Mouse (Mus musculus) liver, adult 2 months (tissue): ENCODE results near the gene Atp9a. TPM values are rescaled to one million over a fixed set of nuclear protein-coding genes. Genes with fewer than 3 reads are reported as not detected.

Source experiments
- DNase-seq: peaks from one replicate; pipeline ENCODE4 v3.0.0-alpha.2; 2011; ENCODE audit warnings: low read depth, low spot score; ENCODE audit errors: extremely low read depth
- H3K27ac ChIP-seq: fragments of 200-500 bp; replicated peaks from 2 replicates; pipeline ENCODE4 v1.5.1; 2012; ENCODE audit warnings: low read depth, mild to moderate bottlenecking, control low read depth, inconsistent platforms, low read length; ENCODE audit not compliant: insufficient read depth
- H3K27me3 ChIP-seq: fragments of 200-500 bp; 2 replicates; pipeline ENCODE4 v1.6.1; 2012; ENCODE audit warnings: mild to moderate bottlenecking, moderate library complexity, low read length, inconsistent platforms; ENCODE audit not compliant: control insufficient read depth, insufficient read depth
- H3K36me3 ChIP-seq: fragments of 200-500 bp; 2 replicates; pipeline ENCODE4 v1.6.1; 2012; ENCODE audit warnings: low read length, inconsistent platforms; ENCODE audit not compliant: control insufficient read depth, insufficient read depth
- H3K4me1 ChIP-seq: fragments of 200-500 bp; 2 replicates; pipeline ENCODE4 v1.6.1; 2011; ENCODE audit warnings: low read length; ENCODE audit not compliant: control insufficient read depth, insufficient read depth
- H3K4me3 ChIP-seq: fragments of 200-500 bp; 2 replicates; pipeline ENCODE4 v1.5.1; 2011; ENCODE audit warnings: low read depth, mild to moderate bottlenecking, control low read depth, low read length, moderate library complexity; ENCODE audit not compliant: insufficient read depth
- H3K79me2 ChIP-seq: fragments of 200-500 bp; 2 replicates; pipeline ENCODE4 v1.6.1; 2012; ENCODE audit warnings: inconsistent platforms, mild to moderate bottlenecking, low read length, moderate library complexity; ENCODE audit not compliant: control insufficient read depth, insufficient read depth
- H3K9ac ChIP-seq: fragments of 200-500 bp; 2 replicates; pipeline ENCODE4 v1.6.1; 2012; ENCODE audit warnings: low read depth, mild to moderate bottlenecking, control low read depth, inconsistent platforms, low read length
- CTCF ChIP-seq: fragments of 200-500 bp; IDR thresholded peaks from 2 replicates; pipeline ENCODE4 v1.5.1; 2011; ENCODE audit warnings: low read depth, low read length, control low read depth
- POLR2A ChIP-seq: fragments of 200-500 bp; IDR thresholded peaks from 2 replicates; pipeline ENCODE4 v1.6.1; 2011; ENCODE audit warnings: low read length, control low read depth; ENCODE audit not compliant: insufficient read depth; ENCODE audit errors: extremely low read depth
- WGBS: fragments of 180-500 bp; shearing (Covaris S2); methylation state at CpG from one replicate; pipeline ENCODE4 v1.1.7; 2018; 5-methylcytosine and 5-hydroxymethylcytosine counted together
- polyA plus RNA-seq: library from polyadenylated mRNA; depleted of rRNA; stranded (reverse); fragments of >200 nt; gene quantifications from 2 replicates; pipeline ENCODE4 v1.2.3, GENCODE M21; 2012
- total RNA-seq: library from RNA; depleted of rRNA; stranded (reverse); fragments of >200 nt; gene quantifications from 2 replicates; pipeline ENCODE4 v1.2.3, GENCODE M21; 2014

The Atp9a gene
- total and polyA plus RNA-seq, 2 experiments, result 33.7 to 49.3 TPM

DNA sequence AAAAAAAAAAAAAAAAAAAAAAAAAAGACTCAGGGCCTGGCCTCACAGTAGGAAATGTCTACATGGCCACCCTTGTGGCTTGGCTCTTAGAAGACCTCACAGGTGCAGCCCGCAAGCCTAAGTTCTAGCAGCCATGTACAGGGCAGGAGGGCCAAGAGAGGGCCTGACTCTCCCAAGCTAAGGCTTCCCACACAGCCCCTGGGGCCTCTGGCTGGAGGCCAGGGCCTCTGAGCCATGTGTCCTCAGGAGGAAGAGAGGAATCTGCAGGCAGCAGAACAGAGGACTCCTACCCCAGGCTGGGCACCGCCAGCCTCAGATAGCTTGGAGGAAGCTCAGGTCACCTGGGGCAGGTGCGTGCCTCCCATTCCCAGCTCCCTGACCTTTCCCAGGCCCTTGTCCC, 127.0 kb downstream of the Atp9a start:
- H3K4me1 ChIP-seq, result no peaks in the 10 kb centered on the region
- H3K4me3 ChIP-seq, result no peak overlapping the region
- no peaks in the 10 kb centered on the region for H3K27me3 ChIP-seq
- H3K36me3 ChIP-seq, result no peaks in the 10 kb centered on the region
- no peak for DNase-seq
- TF ChIP-seq CTCF (no peak), POLR2A (no peak)
- H3K27ac ChIP-seq, result no peak overlapping the region
- no peak overlapping the region for H3K9ac ChIP-seq
- 92% methylated on average over 3 of the region's 3 CpGs for WGBS
- no peaks in the 10 kb centered on the region for H3K79me2 ChIP-seq

GRCm38 (mm10) chr2:168614170-168614872, 127.9 kb downstream of the Atp9a start:
- Histone ChIP-seq H3K4me1 (peaks cover 2% of the 10 kb centered on the region; the same call in 1 of the 2 replicates), H3K79me2 (no peaks in the 10 kb centered on the region), H3K36me3 (no peaks in the 10 kb centered on the region), H3K27me3 (no peaks in the 10 kb centered on the region), H3K27ac (no peak overlapping the region), H3K9ac (no peak overlapping the region), H3K4me3 (no peak overlapping the region)
- no peak for DNase-seq
- no peak for TF ChIP-seq CTCF
- TF ChIP-seq POLR2A, result no peak
- 80% methylated on average over 18 of the region's 18 CpGs for WGBS

DNA sequence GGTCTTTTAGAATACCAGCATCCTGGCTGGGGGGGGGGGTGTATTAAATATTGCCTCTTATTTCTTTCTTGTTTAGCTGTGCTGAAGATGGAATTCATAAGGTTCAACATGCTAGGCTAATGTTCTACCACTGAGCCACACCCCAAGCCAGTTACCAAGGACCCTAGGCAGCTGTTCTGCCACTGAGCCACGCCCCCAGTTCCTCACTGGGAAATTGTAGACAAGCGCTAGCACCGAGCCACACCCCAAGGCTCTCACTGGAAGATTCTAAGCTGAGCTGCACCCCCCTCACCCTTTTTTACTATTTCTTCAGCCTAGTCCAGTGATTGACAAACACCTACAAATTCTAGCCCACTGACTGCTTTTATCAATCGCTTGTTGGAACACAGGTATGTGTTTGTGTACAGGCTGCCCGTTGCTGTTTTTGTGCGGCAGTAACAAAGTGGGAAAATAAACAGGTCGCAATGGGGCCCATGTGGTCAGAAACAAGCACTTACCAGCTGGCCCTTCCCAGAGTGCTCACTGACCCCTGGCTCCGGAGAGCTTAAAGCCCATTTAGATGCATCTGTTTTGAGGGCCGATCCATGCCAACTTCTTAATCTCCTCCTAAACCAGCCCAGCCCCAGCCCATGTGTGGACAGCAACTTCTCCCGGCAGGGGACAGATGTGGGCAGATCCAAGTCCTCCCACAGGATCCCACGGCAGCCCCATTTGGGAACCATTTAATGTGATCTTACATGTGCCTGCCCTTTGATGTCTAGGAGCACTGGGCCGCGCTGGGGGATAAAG, 128.9 kb downstream of the Atp9a start:
- DNase-seq, result no peak
- 64% methylated on average over 13 of the region's 13 CpGs for WGBS
- TF ChIP-seq CTCF (no peak), POLR2A (no peak)
- no peaks in the 10 kb centered on the region for H3K36me3 ChIP-seq
- H3K9ac ChIP-seq, result no peak overlapping the region
- H3K4me1 ChIP-seq, result peaks cover 5% of the 10 kb centered on the region
- H3K27me3 ChIP-seq, result no peaks in the 10 kb centered on the region
- H3K4me3 ChIP-seq, result no peak overlapping the region
- H3K27ac ChIP-seq, result no peak overlapping the region
- no peaks in the 10 kb centered on the region for H3K79me2 ChIP-seq

- no peak overlapping the region for H3K27ac ChIP-seq
- no peak for DNase-seq
- TF ChIP-seq POLR2A (no peak), CTCF (no peak)
- no peak overlapping the region for H3K9ac ChIP-seq
- no peak overlapping the region for H3K4me3 ChIP-seq
- H3K79me2 ChIP-seq, result no peaks in the 10 kb centered on the region
- no peaks in the 10 kb centered on the region for H3K36me3 ChIP-seq
- peaks cover 5% of the 10 kb centered on the region for H3K4me1 ChIP-seq
- 79% methylated on average over 3 of the region's 3 CpGs for WGBS
- H3K27me3 ChIP-seq, result no peaks in the 10 kb centered on the region
Observed at GRCm38 (mm10) chr2:168610941-168611340, 131.3 kb downstream of the Atp9a start.

GRCm38 (mm10) chr2:168609653-168610248, 132.5 kb downstream of the Atp9a start:
- peak; percentile 50 for DNase-seq
- Histone ChIP-seq H3K36me3 (no peaks in the 10 kb centered on the region), H3K27me3 (no peaks in the 10 kb centered on the region), H3K4me3 (no peak overlapping the region), H3K4me1 (peaks cover 5% of the 10 kb centered on the region), H3K9ac (no peak overlapping the region), H3K79me2 (no peaks in the 10 kb centered on the region), H3K27ac (no peak overlapping the region)
- 61% methylated on average over 6 of the region's 6 CpGs for WGBS
- TF ChIP-seq CTCF, result no peak
- TF ChIP-seq POLR2A, result no peak
